Mouse (Mus musculus): ENCODE data around the gene Gm44503. TPM values are rescaled to one million over a fixed set of nuclear protein-coding genes. Genes with fewer than 3 reads are reported as not detected.

Gm44503 gene
- total and polyA plus RNA-seq, 2 experiments from 2014 or later = not detected

GRCm38 (mm10) chr9:73047906-73048305 lies 89.3 kb downstream of the Gm44503 start:
- DNase-seq (ENCODE audit: low spot score) = no peak
- WGBS = 93% methylated on average over 2 of the region's 2 CpGs
- Histone ChIP-seq H3K4me3 (ENCODE audit: low read depth, low read length) (no peak overlapping the region), H3K9me3 (ENCODE audit: low read length) (no peaks in the 10 kb centered on the region), H3K27ac (ENCODE audit: low read depth, low read length) (no peak overlapping the region), H3K36me3 (ENCODE audit: insufficient read depth, low read length) (no peaks in the 10 kb centered on the region), H3K9ac (replicated peaks; ENCODE audit: low read length, poor library complexity, severe bottlenecking) (no peak overlapping the region), H3K4me2 (ENCODE audit: low read depth, low read length, poor library complexity, severe bottlenecking) (no peak overlapping the region), H3K27me3 (ENCODE audit: insufficient read depth, low read length) (no peaks in the 10 kb centered on the region), H3K4me1 (ENCODE audit: insufficient read depth, low read length) (no peaks in the 10 kb centered on the region; the same call in 1 of the 2 replicates)
- no peak for ATAC-seq (ENCODE audit: low FRiP score)
- TF ChIP-seq CTCF (IDR thresholded peaks at IDR 0.05) = no peak

- no peaks in the 10 kb centered on the region; the same call in 1 of the 2 replicates for H3K4me1 ChIP-seq (ENCODE audit: insufficient read depth, low read length)
- no peaks in the 10 kb centered on the region for H3K9me3 ChIP-seq (ENCODE audit: low read length)
- 6% methylated on average over 4 of the region's 4 CpGs for WGBS
- ATAC-seq (ENCODE audit: low FRiP score) (no peak), DNase-seq (ENCODE audit: low spot score) (no peak)
- H3K27ac ChIP-seq (ENCODE audit: low read depth, low read length) = no peak overlapping the region
- no peak for TF ChIP-seq CTCF (IDR thresholded peaks at IDR 0.05)
- H3K36me3 ChIP-seq (ENCODE audit: insufficient read depth, low read length) = no peaks in the 10 kb centered on the region
- H3K9ac ChIP-seq (replicated peaks; ENCODE audit: low read length, poor library complexity, severe bottlenecking) = no peak overlapping the region
- H3K27me3 ChIP-seq (ENCODE audit: insufficient read depth, low read length) = no peaks in the 10 kb centered on the region
- H3K4me3 ChIP-seq (ENCODE audit: low read depth, low read length) = no peak overlapping the region
- no peak overlapping the region for H3K4me2 ChIP-seq (ENCODE audit: low read depth, low read length, poor library complexity, severe bottlenecking)
These were observed 90.3 kb downstream of the Gm44503 start for GRCm38 (mm10) chr9:73048927-73049326.

- H3K9ac ChIP-seq (replicated peaks; ENCODE audit: low read length, poor library complexity, severe bottlenecking) = no peak overlapping the region
- no peaks in the 10 kb centered on the region for H3K4me1 ChIP-seq (ENCODE audit: insufficient read depth, low read length)
- H3K4me2 ChIP-seq (ENCODE audit: low read depth, low read length, poor library complexity, severe bottlenecking) = no peak overlapping the region
- DNase-seq (ENCODE audit: low spot score) (no peak), ATAC-seq (ENCODE audit: low FRiP score) (no peak)
- H3K27me3 ChIP-seq (ENCODE audit: insufficient read depth, low read length) = no peaks in the 10 kb centered on the region
- TF ChIP-seq CTCF (IDR thresholded peaks at IDR 0.05) = no peak
- H3K4me3 ChIP-seq (ENCODE audit: low read depth, low read length) = no peak overlapping the region
- WGBS = 49% methylated on average over 5 of the region's 5 CpGs
- no peak overlapping the region for H3K27ac ChIP-seq (ENCODE audit: low read depth, low read length)
- H3K36me3 ChIP-seq (ENCODE audit: insufficient read depth, low read length) = no peaks in the 10 kb centered on the region
- H3K9me3 ChIP-seq (ENCODE audit: low read length) = no peaks in the 10 kb centered on the region
These were observed 91.2 kb downstream of the Gm44503 start for GRCm38 (mm10) chr9:73049833-73050232.

GRCm38 (mm10) chr9:73050606-73051005 lies 92.0 kb downstream of the Gm44503 start:
- TF ChIP-seq CTCF (IDR thresholded peaks at IDR 0.05) = no peak
- DNase-seq (ENCODE audit: low spot score) = no peak
- Histone ChIP-seq H3K36me3 (ENCODE audit: insufficient read depth, low read length) (no peaks in the 10 kb centered on the region), H3K4me1 (ENCODE audit: insufficient read depth, low read length) (no peaks in the 10 kb centered on the region), H3K9me3 (ENCODE audit: low read length) (no peaks in the 10 kb centered on the region), H3K27ac (ENCODE audit: low read depth, low read length) (no peak overlapping the region), H3K27me3 (ENCODE audit: insufficient read depth, low read length) (no peaks in the 10 kb centered on the region), H3K9ac (replicated peaks; ENCODE audit: low read length, poor library complexity, severe bottlenecking) (no peak overlapping the region), H3K4me3 (ENCODE audit: low read depth, low read length) (no peak overlapping the region), H3K4me2 (ENCODE audit: low read depth, low read length, poor library complexity, severe bottlenecking) (no peak overlapping the region)
- no peak for ATAC-seq (ENCODE audit: low FRiP score)
- WGBS = 43% methylated on average over 8 of the region's 8 CpGs

GRCm38 (mm10) chr9:73055441-73055911 lies 96.8 kb downstream of the Gm44503 start:
- Histone ChIP-seq H3K4me3 (ENCODE audit: low read depth, low read length) (no peak overlapping the region), H3K27ac (ENCODE audit: low read depth, low read length) (0 out of 2 replicates have a peak overlapping the region, but pooled peaks have one; percentile 18), H3K36me3 (ENCODE audit: insufficient read depth, low read length) (no peaks in the 10 kb centered on the region), H3K9ac (replicated peaks; ENCODE audit: low read length, poor library complexity, severe bottlenecking) (no peak overlapping the region), H3K9me3 (ENCODE audit: low read length) (no peaks in the 10 kb centered on the region), H3K4me1 (ENCODE audit: insufficient read depth, low read length) (no peaks in the 10 kb centered on the region), H3K27me3 (ENCODE audit: insufficient read depth, low read length) (no peaks in the 10 kb centered on the region), H3K4me2 (ENCODE audit: low read depth, low read length, poor library complexity, severe bottlenecking) (no peak overlapping the region)
- DNase-seq (ENCODE audit: low spot score) (no peak), ATAC-seq (ENCODE audit: low FRiP score) (no peak)
- 73% methylated on average over 10 of the region's 10 CpGs for WGBS
- no peak for TF ChIP-seq CTCF (IDR thresholded peaks at IDR 0.05)

GRCm38 (mm10) chr9:73059224-73059623 lies 100.6 kb downstream of the Gm44503 start:
- ATAC-seq (ENCODE audit: low FRiP score) (no peak), DNase-seq (ENCODE audit: low spot score) (no peak)
- Histone ChIP-seq H3K4me2 (ENCODE audit: low read depth, low read length, poor library complexity, severe bottlenecking) (no peak overlapping the region), H3K36me3 (ENCODE audit: insufficient read depth, low read length) (no peaks in the 10 kb centered on the region), H3K9me3 (ENCODE audit: low read length) (no peaks in the 10 kb centered on the region), H3K9ac (replicated peaks; ENCODE audit: low read length, poor library complexity, severe bottlenecking) (no peak overlapping the region), H3K27me3 (ENCODE audit: insufficient read depth, low read length) (no peaks in the 10 kb centered on the region), H3K27ac (ENCODE audit: low read depth, low read length) (no peak overlapping the region), H3K4me1 (ENCODE audit: insufficient read depth, low read length) (no peaks in the 10 kb centered on the region), H3K4me3 (ENCODE audit: low read depth, low read length) (no peak overlapping the region)
- no peak for TF ChIP-seq CTCF (IDR thresholded peaks at IDR 0.05)
- WGBS = 88% methylated on average over 4 of the region's 4 CpGs
